Mouse (Mus musculus): ENCODE data around the gene Cacna1g.

Cacna1g gene

DNA sequence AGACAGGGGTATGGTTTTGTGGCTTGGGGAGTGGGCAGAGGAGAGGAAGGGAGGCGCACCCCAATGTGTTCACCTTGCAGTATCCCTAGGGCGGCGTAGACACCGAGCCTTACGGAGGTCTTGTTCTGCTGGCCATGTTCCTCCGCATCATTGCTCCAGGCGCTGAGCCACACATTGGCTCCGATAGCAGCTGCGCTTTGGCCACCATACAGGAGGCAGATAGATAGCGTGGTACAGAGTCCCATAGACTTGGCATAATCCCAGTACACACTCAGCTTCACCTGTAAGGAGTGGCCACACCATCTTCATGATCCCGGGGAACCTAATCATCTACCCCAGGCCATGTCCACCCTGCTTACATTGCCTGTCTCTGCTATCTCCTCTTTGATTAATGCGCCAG lies 114.8 kb downstream of the Cacna1g start:
- no peak for DNase-seq (ENCODE audit: low read depth)
